Mouse (Mus musculus) kidney, postnatal 25 days (tissue): Measurements from ENCODE around the gene Stx6.
A peak's percentile ranks its signal among the peaks of the same experiment; 100 is the strongest.
"Not testable (repeated sequence)": the region's sequence is repeated elsewhere in the genome, so short reads cannot be mapped to it uniquely, and the experiment has no call there.

Experiments
- DNase-seq, 2 experiments: peaks; one replicate each; pipeline ENCODE4 v3.0.0; 2021; ENCODE audit warnings: mixed read lengths in 2 of 2

Gene Stx6

GRCm38 (mm10) chr1:155169935-155170334, 11.4 kb downstream of the Stx6 start:
- DNase-seq = no peak

- DNase-seq = no peak
Measured at GRCm38 (mm10) chr1:155172895-155173643, 14.6 kb downstream of the Stx6 start.

- DNase-seq = not testable (repeated sequence)
Measured at GRCm38 (mm10) chr1:155173644-155174016, 15.1 kb downstream of the Stx6 start.

- no peak for DNase-seq
Measured at GRCm38 (mm10) chr1:155174424-155174823, 15.9 kb downstream of the Stx6 start.

GRCm38 (mm10) chr1:155178192-155178924, 19.8 kb downstream of the Stx6 start:
- no peak for DNase-seq

- no peak for DNase-seq
Measured at GRCm38 (mm10) chr1:155184191-155184590, 25.7 kb downstream of the Stx6 start.

- no peak for DNase-seq
Measured at GRCm38 (mm10) chr1:155188656-155189055, 30.1 kb downstream of the Stx6 start.

- DNase-seq = no peak
Measured at GRCm38 (mm10) chr1:155191219-155191618, 32.7 kb downstream of the Stx6 start.

- no peak for DNase-seq
Measured at GRCm38 (mm10) chr1:155191671-155192070, 33.2 kb downstream of the Stx6 start.

- no peak for DNase-seq
Measured at GRCm38 (mm10) chr1:155192805-155193368, 34.4 kb downstream of the Stx6 start.

GRCm38 (mm10) chr1:155196691-155197090, 38.2 kb downstream of the Stx6 start:
- DNase-seq = no peak

GRCm38 (mm10) chr1:155199522-155199921, 41.0 kb downstream of the Stx6 start:
- no peak for DNase-seq

- no peak for DNase-seq
Measured at GRCm38 (mm10) chr1:155200967-155201366, 42.5 kb downstream of the Stx6 start.

GRCm38 (mm10) chr1:155201373-155201879, 42.9 kb downstream of the Stx6 start:
- no peak for DNase-seq

GRCm38 (mm10) chr1:155201914-155202313, 43.4 kb downstream of the Stx6 start:
- DNase-seq = peak; percentile 66 to 89

- peak in 1 of 2 experiments; percentile 37 for DNase-seq
Measured at GRCm38 (mm10) chr1:155202472-155202871, 44.0 kb downstream of the Stx6 start.

GRCm38 (mm10) chr1:155203101-155203500, 44.6 kb downstream of the Stx6 start:
- DNase-seq = peak in 1 of 2 experiments; percentile 56

- peak in 1 of 2 experiments; percentile 41 for DNase-seq
Measured at GRCm38 (mm10) chr1:155203954-155204353, 45.4 kb downstream of the Stx6 start.

- DNase-seq = peak; percentile 40 to 64
Measured at GRCm38 (mm10) chr1:155204560-155205162, 46.1 kb downstream of the Stx6 start.

- DNase-seq = no peak
Measured at GRCm38 (mm10) chr1:155205311-155205710, 46.8 kb downstream of the Stx6 start.

GRCm38 (mm10) chr1:155205822-155206660, 47.5 kb downstream of the Stx6 start:
- DNase-seq = peak in 1 of 2 experiments; percentile 34

- DNase-seq = no peak
Measured at GRCm38 (mm10) chr1:155207859-155208258, 49.3 kb downstream of the Stx6 start.
